Mouse (Mus musculus): Measurements from ENCODE around the gene Trpm5. TPM values are rescaled to one million over a fixed set of nuclear protein-coding genes. Genes with fewer than 3 reads are reported as not detected.

Trpm5 gene
- polyA plus RNA-seq (2016; fragmentation: Nextera tagmentation; extraction: Ambion mirVana): 0.62 and 0.93 TPM in 2 replicates

DNA sequence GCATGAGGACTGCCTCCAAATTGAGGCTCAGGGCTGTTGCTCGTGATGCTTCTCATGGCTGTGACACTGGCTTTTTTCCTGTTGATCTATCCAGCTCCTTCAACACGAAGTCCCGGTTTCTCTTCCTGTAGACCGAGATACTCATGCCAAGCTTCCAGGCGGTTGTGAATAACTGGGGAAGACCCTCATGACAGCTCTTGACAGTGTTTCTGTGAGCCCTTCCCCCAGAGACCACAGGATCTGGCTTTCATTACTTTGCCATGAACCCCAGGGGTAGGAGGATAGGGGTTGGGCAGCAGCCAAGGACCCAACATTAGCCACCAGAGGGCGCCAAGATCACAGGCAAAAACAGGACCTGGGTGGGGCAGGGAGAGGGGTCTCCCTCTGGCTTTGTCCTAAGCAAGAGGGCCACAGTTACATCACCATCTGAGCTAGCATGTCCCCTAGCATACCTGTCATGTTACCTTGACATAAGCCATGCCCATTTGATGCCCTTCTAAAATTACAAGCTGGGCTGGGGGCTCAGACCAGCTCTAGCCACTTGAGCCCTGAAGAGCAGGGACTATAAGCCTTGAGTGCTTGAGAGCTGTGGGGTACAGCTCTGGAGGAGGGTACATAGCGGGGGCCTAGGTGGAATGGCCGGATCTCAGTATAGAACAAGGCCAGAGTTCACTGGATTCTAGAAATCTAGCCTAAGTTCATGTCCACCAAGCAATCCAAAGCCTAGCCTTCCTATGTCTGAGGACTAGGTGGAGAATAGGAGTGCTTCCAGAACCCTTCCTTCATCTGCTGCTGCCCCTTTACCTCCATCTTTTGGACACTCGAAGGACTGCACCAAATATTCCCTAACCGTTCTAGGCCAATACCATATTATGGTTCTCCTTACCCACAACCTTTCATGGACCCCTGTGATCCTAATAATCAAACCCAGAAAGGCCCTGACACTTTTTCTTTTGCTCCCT, at the start of gene Trpm5:
Trpm5 (minus strand) TSS at position 51 of the 962 bp plus-strand sequence.
- Histone ChIP-seq H3K36me3 (no peaks in the 10 kb centered on the region), H3K4me1 (no peaks in the 10 kb centered on the region), H3K27ac (replicated peaks) (no peak within 1 kb of the TSS), H3K4me3 (no peak within 1 kb of the TSS), H3K27me3 (ENCODE audit: low read depth, poor library complexity, severe bottlenecking) (peaks cover 13% of the 10 kb centered on the region; the same call in 1 of the 2 replicates), H3K9me3 (replicated peaks) (no peaks in the 10 kb centered on the region)
- DNase-seq (ENCODE audit: low spot score): peak; percentile 68
- 50% methylated on average over 10 of the region's 10 CpGs for WGBS

DNA sequence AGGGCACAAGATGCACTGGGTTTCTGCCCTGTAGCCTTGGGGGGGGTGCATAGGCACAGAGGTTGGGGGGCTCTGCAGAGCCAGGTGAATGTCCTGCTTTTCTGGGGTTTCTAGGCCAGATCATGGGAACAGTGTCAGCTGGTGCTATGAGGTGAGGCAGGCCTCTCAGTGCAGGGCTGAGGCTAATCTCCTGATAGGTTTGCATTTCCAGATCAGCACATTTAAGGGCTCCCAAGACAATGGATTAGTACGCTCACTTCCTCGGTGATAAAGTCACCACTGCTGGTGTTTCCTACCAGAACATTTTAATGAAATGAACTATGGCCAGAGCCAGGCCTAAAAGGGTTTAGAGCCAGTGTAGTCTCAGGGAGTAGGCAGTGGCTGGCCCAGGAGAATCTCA, 48.2 kb upstream of the Trpm5 start:
- Histone ChIP-seq H3K36me3 (no peaks in the 10 kb centered on the region), H3K27me3 (ENCODE audit: low read depth, poor library complexity, severe bottlenecking) (no peaks in the 10 kb centered on the region), H3K9me3 (replicated peaks) (no peaks in the 10 kb centered on the region), H3K4me3 (no peak overlapping the region), H3K27ac (replicated peaks) (no peak overlapping the region), H3K4me1 (0 out of 2 replicates have a peak, but pooled peaks cover 4% of the 10 kb centered on the region)
- 88% methylated on average over 2 of the region's 2 CpGs for WGBS
- DNase-seq (ENCODE audit: low spot score): no peak

DNA sequence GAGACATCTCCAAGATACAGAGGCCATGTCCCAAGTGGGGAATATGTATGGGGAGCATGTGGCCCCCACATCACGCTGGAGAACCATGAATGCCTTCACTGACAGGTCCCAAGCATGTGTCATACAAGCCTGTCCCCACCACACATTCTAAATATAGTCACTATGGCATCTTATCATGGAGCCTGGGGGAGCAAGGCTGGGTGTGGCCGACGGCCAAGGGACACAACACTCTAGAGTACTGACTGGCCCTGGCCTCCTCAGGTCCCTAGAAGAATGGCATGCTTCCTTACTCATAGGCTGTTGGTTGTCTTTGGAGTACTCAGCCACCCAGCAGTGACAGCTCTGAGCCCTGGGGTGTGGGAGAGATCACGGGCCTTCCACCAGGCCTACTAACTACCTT, 45.5 kb upstream of the Trpm5 start:
- DNase-seq (ENCODE audit: low spot score): no peak
- 83% methylated on average over 4 of the region's 4 CpGs for WGBS
- Histone ChIP-seq H3K9me3 (replicated peaks) (no peaks in the 10 kb centered on the region), H3K4me3 (no peak overlapping the region), H3K27me3 (ENCODE audit: low read depth, poor library complexity, severe bottlenecking) (no peaks in the 10 kb centered on the region), H3K4me1 (0 out of 2 replicates have a peak, but pooled peaks cover 4% of the 10 kb centered on the region), H3K27ac (replicated peaks) (no peak overlapping the region), H3K36me3 (no peaks in the 10 kb centered on the region)

DNA sequence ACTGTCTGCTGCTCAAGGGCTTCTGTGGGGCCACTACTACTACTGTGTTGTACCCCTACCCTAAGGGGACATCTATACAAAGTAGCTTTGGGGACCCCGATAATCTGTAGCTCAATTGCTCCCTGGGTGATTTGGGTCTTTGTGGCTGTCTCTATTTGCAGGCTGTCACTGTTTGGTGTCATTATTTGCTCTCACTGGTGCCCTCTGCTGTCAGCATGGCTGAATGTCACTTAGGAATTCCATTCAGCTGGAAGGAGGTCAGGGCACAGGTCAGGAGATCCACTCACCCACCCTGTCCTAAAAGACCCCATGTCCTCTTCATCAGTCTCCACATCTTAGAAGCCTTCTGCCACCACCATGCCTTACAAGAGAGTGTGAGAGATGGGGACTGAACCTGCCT, 44.3 kb upstream of the Trpm5 start:
- WGBS: 43% methylated on average over 1 of the region's 1 CpGs

DNA sequence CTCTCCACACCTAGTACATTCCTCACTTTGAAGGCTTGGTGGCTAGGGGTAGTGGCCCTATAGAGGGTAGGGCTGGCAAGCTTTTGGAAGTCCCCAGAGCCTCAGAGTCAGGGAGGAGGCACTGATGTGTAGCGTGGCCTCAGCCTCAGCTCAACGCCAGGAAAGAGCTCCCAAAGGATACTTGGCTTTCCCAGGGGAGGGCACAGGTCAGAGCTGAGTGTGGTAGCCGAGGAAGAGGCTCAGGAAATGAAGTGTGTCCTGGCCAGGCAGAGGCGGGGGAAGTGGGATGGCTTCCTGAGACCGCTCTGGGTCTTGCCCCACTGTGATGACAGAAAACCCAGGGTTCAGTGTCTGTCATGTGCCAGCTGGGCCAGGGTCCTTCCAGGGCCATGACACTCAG, 42.1 kb upstream of the Trpm5 start:
- DNase-seq (ENCODE audit: low spot score): no peak
- Histone ChIP-seq H3K27ac (replicated peaks) (no peak overlapping the region), H3K27me3 (ENCODE audit: low read depth, poor library complexity, severe bottlenecking) (no peaks in the 10 kb centered on the region), H3K4me3 (no peak overlapping the region), H3K9me3 (replicated peaks) (no peaks in the 10 kb centered on the region), H3K36me3 (no peaks in the 10 kb centered on the region), H3K4me1 (0 out of 2 replicates have a peak, but pooled peaks cover 4% of the 10 kb centered on the region)
- WGBS: 67% methylated on average over 5 of the region's 5 CpGs

More for the DNA sequence above, 44.3 kb upstream of the Trpm5 start:
- H3K27ac ChIP-seq (replicated peaks): no peak overlapping the region
- H3K9me3 ChIP-seq (replicated peaks): no peaks in the 10 kb centered on the region
- DNase-seq (ENCODE audit: low spot score): peak; percentile 57
- no peaks in the 10 kb centered on the region for H3K36me3 ChIP-seq
- H3K4me1 ChIP-seq: 0 out of 2 replicates have a peak, but pooled peaks cover 4% of the 10 kb centered on the region
- no peak overlapping the region for H3K4me3 ChIP-seq
- no peaks in the 10 kb centered on the region for H3K27me3 ChIP-seq (ENCODE audit: low read depth, poor library complexity, severe bottlenecking)

DNA sequence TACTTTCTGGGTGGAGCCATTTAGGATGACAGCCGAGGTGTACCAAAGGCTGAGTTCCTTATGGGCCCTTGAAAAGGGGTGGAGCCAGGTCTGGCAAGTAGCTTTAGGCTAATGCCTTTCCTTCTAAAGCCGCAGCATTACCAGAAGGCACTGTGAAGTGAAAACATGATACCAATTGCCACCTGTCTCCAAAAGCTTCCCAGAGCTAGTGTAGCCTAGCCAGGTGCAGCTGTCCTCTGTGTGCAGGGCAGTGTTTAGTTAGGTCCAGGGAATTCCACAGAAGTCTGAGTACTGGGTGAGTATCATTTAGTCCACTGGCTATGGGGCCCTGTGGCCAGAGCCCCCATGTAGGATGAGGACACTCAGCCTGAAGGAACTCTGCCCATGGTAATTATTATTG, 41.7 kb upstream of the Trpm5 start:
- Histone ChIP-seq H3K36me3 (no peaks in the 10 kb centered on the region), H3K4me1 (0 out of 2 replicates have a peak, but pooled peaks cover 4% of the 10 kb centered on the region), H3K9me3 (replicated peaks) (no peaks in the 10 kb centered on the region), H3K27ac (replicated peaks) (no peak overlapping the region), H3K27me3 (ENCODE audit: low read depth, poor library complexity, severe bottlenecking) (no peaks in the 10 kb centered on the region), H3K4me3 (no peak overlapping the region)
- DNase-seq (ENCODE audit: low spot score): no peak
- WGBS: 73% methylated on average over 2 of the region's 2 CpGs

DNA sequence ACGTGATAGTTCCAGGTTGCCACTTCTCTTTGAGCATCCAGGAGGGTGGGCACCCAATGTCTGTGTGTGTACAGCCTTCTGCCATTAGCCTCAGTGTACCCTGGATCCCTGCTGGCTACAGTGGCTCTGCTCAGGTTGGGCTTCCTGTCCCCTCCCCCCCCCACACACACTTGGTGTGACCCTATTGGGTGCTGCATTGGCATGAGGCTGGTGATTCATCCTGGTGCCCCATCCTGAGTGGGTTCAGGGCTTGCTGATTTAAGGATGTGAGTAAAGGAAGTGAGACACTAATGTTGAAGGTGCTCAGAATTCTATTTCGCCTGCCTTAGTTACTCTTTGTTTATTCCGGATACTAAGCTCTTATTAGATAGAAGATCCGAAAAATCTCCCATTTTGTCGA, 38.4 kb upstream of the Trpm5 start:
- Histone ChIP-seq H3K27me3 (ENCODE audit: low read depth, poor library complexity, severe bottlenecking) (no peaks in the 10 kb centered on the region), H3K27ac (replicated peaks) (no peak overlapping the region), H3K36me3 (no peaks in the 10 kb centered on the region), H3K4me1 (no peaks in the 10 kb centered on the region), H3K4me3 (no peak overlapping the region), H3K9me3 (replicated peaks) (no peaks in the 10 kb centered on the region)
- no peak for DNase-seq (ENCODE audit: low spot score)
- 85% methylated on average over 5 of the region's 5 CpGs for WGBS

DNA sequence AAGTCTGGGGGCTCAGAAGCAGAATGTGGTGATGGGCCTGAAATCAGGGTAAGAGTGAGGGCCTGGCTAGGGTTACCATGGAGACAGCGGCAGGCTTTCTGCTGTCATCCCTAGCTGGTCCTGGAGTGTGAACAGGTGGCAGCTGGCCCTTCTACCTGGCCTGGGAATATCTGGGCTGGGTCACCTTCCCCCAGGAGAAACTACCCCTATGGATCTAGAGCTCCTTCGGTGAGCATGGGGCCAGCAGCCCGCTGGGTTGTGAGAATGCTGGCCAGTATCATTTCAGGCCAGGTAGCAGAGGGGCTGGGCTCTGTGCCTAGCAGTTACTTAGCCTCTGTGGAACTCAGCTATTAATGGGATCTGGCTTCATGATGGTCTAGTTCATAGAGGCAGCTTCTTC, 30.5 kb upstream of the Trpm5 start:
- DNase-seq (ENCODE audit: low spot score): no peak
- H3K27ac ChIP-seq (replicated peaks): peak overlapping the region; percentile 57; the same call in 1 of the 2 replicates
- 66% methylated on average over 3 of the region's 3 CpGs for WGBS
- H3K36me3 ChIP-seq: no peaks in the 10 kb centered on the region
- no peaks in the 10 kb centered on the region for H3K27me3 ChIP-seq (ENCODE audit: low read depth, poor library complexity, severe bottlenecking)
- H3K4me3 ChIP-seq: no peak overlapping the region
- peaks cover 25% of the 10 kb centered on the region for H3K4me1 ChIP-seq
- no peaks in the 10 kb centered on the region for H3K9me3 ChIP-seq (replicated peaks)

DNA sequence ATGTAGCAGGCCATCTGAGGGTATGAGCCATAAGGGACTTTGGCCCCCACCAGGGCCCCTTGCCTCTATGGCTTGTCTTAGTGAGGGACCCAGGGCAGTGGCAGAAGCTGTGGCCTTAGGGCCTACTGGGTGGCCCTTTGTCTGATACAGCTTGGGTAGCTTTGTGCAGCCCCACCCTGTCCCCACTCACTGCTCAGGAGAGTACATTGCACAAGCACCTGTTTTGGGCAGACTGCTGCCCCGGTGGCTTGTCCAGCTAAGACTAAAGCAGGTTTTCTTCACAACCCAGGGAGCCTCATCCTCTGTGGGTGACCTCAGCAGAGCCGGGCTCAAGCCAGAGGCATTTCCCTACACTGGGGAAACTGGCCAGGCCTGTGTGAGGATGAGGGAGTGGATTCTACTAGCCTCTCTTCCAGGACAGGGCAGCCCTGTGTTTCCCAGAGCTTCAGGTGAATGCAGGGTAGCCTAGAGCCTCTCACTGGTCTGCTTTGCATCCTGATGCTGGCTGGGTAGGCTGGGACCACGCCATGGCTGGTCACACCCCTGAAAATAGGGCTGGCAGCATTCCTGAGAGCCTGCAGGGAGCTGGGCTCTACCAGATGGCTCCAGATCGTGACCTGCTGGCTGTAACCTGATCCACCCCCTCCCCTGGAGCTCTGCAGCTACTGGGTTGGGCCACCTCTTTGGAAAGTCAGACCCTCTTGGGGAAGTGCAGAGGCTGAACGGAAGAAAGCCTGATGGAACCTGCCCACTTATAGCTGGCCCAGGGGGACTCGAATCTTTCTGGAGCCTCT, 29.6 kb upstream of the Trpm5 start:
- H3K36me3 ChIP-seq: no peaks in the 10 kb centered on the region
- DNase-seq (ENCODE audit: low spot score): peak; percentile 61
- WGBS: 12% methylated on average over 6 of the region's 6 CpGs
- no peaks in the 10 kb centered on the region for H3K27me3 ChIP-seq (ENCODE audit: low read depth, poor library complexity, severe bottlenecking)
- H3K27ac ChIP-seq (replicated peaks): peak overlapping the region; percentile 57
- no peak overlapping the region for H3K4me3 ChIP-seq
- no peaks in the 10 kb centered on the region for H3K9me3 ChIP-seq (replicated peaks)
- H3K4me1 ChIP-seq: peaks cover 33% of the 10 kb centered on the region

DNA sequence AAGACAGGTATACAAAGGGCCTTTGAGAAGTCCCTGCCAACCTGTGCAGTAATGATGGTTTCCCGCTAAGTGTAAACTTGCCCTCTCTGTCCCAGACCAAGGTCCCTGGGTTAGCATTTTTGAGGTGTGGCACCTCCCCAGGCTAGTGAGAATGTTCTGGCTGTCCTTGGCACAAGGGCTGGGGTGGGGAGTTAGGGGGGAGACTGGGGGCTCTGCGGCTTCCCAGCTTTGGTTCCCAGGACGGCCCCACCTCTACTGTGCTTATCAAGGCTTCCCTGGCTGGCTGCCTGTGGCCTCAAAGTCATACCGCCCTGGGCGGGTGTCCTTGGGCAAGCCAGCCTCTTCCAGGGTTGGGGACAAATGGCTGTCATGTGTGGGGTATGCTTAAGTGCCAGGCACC, 27.7 kb upstream of the Trpm5 start:
- WGBS: 70% methylated on average over 5 of the region's 5 CpGs
- peaks cover 33% of the 10 kb centered on the region for H3K4me1 ChIP-seq
- H3K36me3 ChIP-seq: no peaks in the 10 kb centered on the region

DNA sequence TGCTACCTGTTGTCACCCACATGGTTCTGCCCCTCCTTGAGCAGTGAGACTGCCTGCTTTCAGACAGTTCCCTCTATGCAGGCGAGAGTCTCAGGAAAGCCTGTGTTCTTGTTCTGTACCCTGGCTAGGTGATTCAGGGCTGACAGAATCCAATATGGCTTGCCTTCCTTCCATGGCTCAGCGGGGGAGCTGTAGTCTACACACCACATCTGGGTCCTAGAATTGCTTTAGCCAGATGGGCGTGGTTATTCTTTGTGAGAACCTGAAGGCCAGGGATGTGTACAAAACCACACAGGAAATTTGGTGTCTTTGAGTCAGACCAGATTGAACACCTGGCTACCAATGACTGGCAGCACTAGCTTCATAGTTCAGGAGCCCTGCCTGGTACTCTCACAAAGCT, 25.4 kb upstream of the Trpm5 start:
- Histone ChIP-seq H3K27ac (replicated peaks) (no peak overlapping the region; the same call in 1 of the 2 replicates), H3K27me3 (ENCODE audit: low read depth, poor library complexity, severe bottlenecking) (no peaks in the 10 kb centered on the region), H3K4me1 (peaks cover 31% of the 10 kb centered on the region), H3K4me3 (no peak overlapping the region), H3K36me3 (no peaks in the 10 kb centered on the region), H3K9me3 (replicated peaks) (no peaks in the 10 kb centered on the region; the same call in 1 of the 2 replicates)
- WGBS: 83% methylated on average over 3 of the region's 3 CpGs
- no peak for DNase-seq (ENCODE audit: low spot score)

More for the DNA sequence above, 27.7 kb upstream of the Trpm5 start:
- no peaks in the 10 kb centered on the region for H3K9me3 ChIP-seq (replicated peaks)
- H3K27ac ChIP-seq (replicated peaks): peak overlapping the region; percentile 28; the same call in 1 of the 2 replicates
- no peak for DNase-seq (ENCODE audit: low spot score)
- no peak overlapping the region for H3K4me3 ChIP-seq
- no peaks in the 10 kb centered on the region for H3K27me3 ChIP-seq (ENCODE audit: low read depth, poor library complexity, severe bottlenecking)

DNA sequence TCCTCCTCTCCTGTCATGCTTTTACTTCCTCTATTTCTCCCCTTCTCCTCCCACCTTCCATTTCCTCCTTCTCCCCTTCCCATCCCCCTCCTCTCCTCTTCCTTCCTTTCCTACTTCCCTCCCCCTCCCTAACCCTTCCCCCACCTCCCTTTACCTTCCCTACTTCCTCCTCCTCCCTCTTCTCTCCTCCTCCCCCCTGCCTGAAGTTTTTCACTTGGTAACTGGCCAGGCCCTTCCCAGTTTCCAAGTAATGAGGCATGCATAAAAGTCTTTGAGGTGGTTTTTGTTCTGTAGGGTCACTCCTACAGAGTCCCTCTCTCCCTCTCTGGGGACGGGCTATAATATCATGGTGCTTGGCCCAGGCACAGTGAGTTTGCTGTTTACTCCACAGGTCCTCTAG, 25.0 kb upstream of the Trpm5 start:
- Histone ChIP-seq H3K4me1 (peaks cover 26% of the 10 kb centered on the region), H3K9me3 (replicated peaks) (no peaks in the 10 kb centered on the region; the same call in 1 of the 2 replicates), H3K4me3 (no peak overlapping the region), H3K27ac (replicated peaks) (no peak overlapping the region; the same call in 1 of the 2 replicates), H3K36me3 (no peaks in the 10 kb centered on the region), H3K27me3 (ENCODE audit: low read depth, poor library complexity, severe bottlenecking) (no peaks in the 10 kb centered on the region)
- WGBS: 52% methylated on average over 1 of the region's 1 CpGs
- DNase-seq (ENCODE audit: low spot score): no peak
